Mouse (Mus musculus): ENCODE data around the gene Trappc2l.

- TF ChIP-seq CTCF (IDR thresholded peaks at IDR 0.05; ENCODE audit: control insufficient read depth, insufficient read depth, insufficient read length) (no peak), MAX (IDR thresholded peaks at IDR 0.05) (no peak), USF1 (IDR thresholded peaks at IDR 0.05; ENCODE audit: low read depth) (no peak), CEBPB (IDR thresholded peaks at IDR 0.05; ENCODE audit: low read depth) (no peak), MYOD1 (IDR thresholded peaks at IDR 0.05; ENCODE audit: control insufficient read depth, insufficient read length, low read depth) (no peak)
Observed at GRCm38 (mm10) chr8:122586171-122586570, 25.3 kb upstream of the Trappc2l start.

All from C2C12 (cell line).